Comparison of ENCODE assay signal across 10 mouse cellular contexts in the genomic region with DNA sequence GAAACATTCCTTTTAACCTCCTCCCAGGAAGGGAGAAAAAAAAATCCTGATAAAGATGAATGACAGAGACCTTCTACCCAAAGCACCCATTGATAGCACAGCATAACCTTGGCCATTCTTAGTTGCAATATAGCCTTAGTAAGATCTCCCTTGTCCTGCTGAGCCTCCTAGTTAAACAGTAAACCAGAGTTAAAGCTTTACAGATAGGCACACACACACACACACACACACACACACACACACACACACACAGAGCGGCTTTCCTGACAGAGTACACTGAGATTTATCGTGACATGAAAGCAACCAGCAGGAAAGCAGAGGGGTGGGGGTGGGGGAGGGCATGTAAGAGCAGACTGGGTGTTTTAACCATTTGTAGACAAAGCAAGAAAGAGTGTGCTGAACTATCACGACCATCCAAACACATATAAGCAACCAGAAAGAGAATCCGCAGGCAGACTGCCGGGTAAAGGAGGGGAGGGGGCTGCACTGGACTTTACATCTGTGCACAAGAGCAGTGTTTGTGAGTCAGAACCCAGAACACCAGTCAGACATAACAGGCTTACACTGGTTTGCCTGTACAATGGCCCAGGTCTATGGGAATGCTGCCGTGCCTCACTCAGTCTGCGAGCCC. TPM values are rescaled to one million over a fixed set of nuclear protein-coding genes. Genes with fewer than 3 reads are reported as not detected.
DNase-seq lines count a peak whose midpoint lies in the region; ATAC-seq and TF ChIP-seq lines count a peak whose summit lies in the region.
"Had no signal": no experiment of that assay in that cellular context is flagged by ENCODE, and none has a peak within 500 bp of the region (broad histone marks: within the 10 kb centered on the region; RNA-seq: fewer than 3 reads in every experiment).

No protein-coding gene starts in this region.

- peak; percentile 12; the same call in 1 of the 2 replicates for ATAC-seq in lung, embryonic 16.5 days (ENCODE audit: low read depth)
- no peak for ATAC-seq in lung, postnatal 0 days
- ATAC-seq in intestine, embryonic 15.5 days, result peak; percentile 89
- peak; percentile 78 for ATAC-seq in liver, embryonic 11.5 days (replicated peaks; ENCODE audit: low FRiP score)
- peak; percentile 82 for ATAC-seq in stomach, embryonic 16.5 days (ENCODE audit: insufficient read depth, low FRiP score)
- no peak for ATAC-seq in erythroblast, adult 5-6 weeks (replicated peaks; ENCODE audit: low FRiP score, poor library complexity, severe bottlenecking)

- peak overlapping the region; percentile 40; the same call in 1 of the 2 replicates for H3K9ac ChIP-seq in lung, embryonic 16.5 days (ENCODE audit: low read length)
- no peak overlapping the region for H3K9ac ChIP-seq in lung, postnatal 0 days (replicated peaks; ENCODE audit: low read depth)
- H3K9ac ChIP-seq in intestine, embryonic 15.5 days, result no peak overlapping the region
- no peak overlapping the region for H3K9ac ChIP-seq in liver, embryonic 11.5 days (ENCODE audit: low read depth, low read length)
- H3K9ac ChIP-seq in stomach, embryonic 16.5 days (ENCODE audit: low read length), result peak overlapping the region; percentile 28; the same call in 1 of the 2 replicates

- peaks cover 29% of the 10 kb centered on the region for H3K4me1 ChIP-seq in lung, embryonic 16.5 days (replicated peaks; ENCODE audit: control insufficient read depth, insufficient read depth, low read length)
- peaks cover 10% of the 10 kb centered on the region; the same call in 1 of the 2 replicates for H3K4me1 ChIP-seq in lung, postnatal 0 days (ENCODE audit: insufficient read depth, low read depth, low read length)
- H3K4me1 ChIP-seq in intestine, embryonic 15.5 days (replicated peaks), result peaks cover 52% of the 10 kb centered on the region
- peaks cover 18% of the 10 kb centered on the region; the same call in 1 of the 2 replicates for H3K4me1 ChIP-seq in liver, embryonic 11.5 days (replicated peaks; ENCODE audit: control insufficient read depth, insufficient read depth, low read length)
- H3K4me1 ChIP-seq in stomach, embryonic 16.5 days (ENCODE audit: control insufficient read depth, insufficient read depth, low read length), result peaks cover 44% of the 10 kb centered on the region

- H3K4me3 ChIP-seq in lung, embryonic 16.5 days (ENCODE audit: low read length), result no peak overlapping the region
- no peak overlapping the region for H3K4me3 ChIP-seq in lung, postnatal 0 days (ENCODE audit: low read depth, low read length)
- no peak overlapping the region for H3K4me3 ChIP-seq in intestine, embryonic 15.5 days (replicated peaks)
- H3K4me3 ChIP-seq in liver, embryonic 11.5 days (ENCODE audit: low read depth, low read length), result no peak overlapping the region
- H3K4me3 ChIP-seq in stomach, embryonic 16.5 days (replicated peaks; ENCODE audit: low read length), result no peak overlapping the region
- H3K4me3 ChIP-seq: erythroblast, embryonic 14.5 days had no signal

- no peak for TF ChIP-seq EP300 in lung, postnatal 0 days (IDR thresholded peaks at IDR 0.05)

- H3K9me3 ChIP-seq in lung, embryonic 16.5 days (ENCODE audit: control insufficient read depth, low read length), result no peaks in the 10 kb centered on the region
- H3K9me3 ChIP-seq in lung, postnatal 0 days (ENCODE audit: low read length), result no peaks in the 10 kb centered on the region
- H3K9me3 ChIP-seq in intestine, embryonic 15.5 days, result no peaks in the 10 kb centered on the region
- H3K9me3 ChIP-seq in liver, embryonic 11.5 days (ENCODE audit: control insufficient read depth, low read length), result no peaks in the 10 kb centered on the region
- H3K9me3 ChIP-seq in stomach, embryonic 16.5 days (replicated peaks; ENCODE audit: control insufficient read depth, low read length), result no peaks in the 10 kb centered on the region

- peak overlapping the region; percentile 79 for H3K27ac ChIP-seq in lung, embryonic 16.5 days (ENCODE audit: low read length)
- no peak overlapping the region for H3K27ac ChIP-seq in lung, postnatal 0 days (ENCODE audit: low read length)
- H3K27ac ChIP-seq in intestine, embryonic 15.5 days, result peak overlapping the region; percentile 84
- H3K27ac ChIP-seq in liver, embryonic 11.5 days (ENCODE audit: low read depth, low read length), result peak overlapping the region; percentile 58
- peak overlapping the region; percentile 91 for H3K27ac ChIP-seq in stomach, embryonic 16.5 days (ENCODE audit: low read length)

- H3K36me3 ChIP-seq in lung, embryonic 16.5 days (ENCODE audit: control insufficient read depth, insufficient read depth, low read length), result no peaks in the 10 kb centered on the region
- H3K36me3 ChIP-seq in lung, postnatal 0 days (ENCODE audit: insufficient read depth, low read length), result no peaks in the 10 kb centered on the region
- H3K36me3 ChIP-seq in intestine, embryonic 15.5 days, result no peaks in the 10 kb centered on the region; the same call in 1 of the 2 replicates
- peaks cover 7% of the 10 kb centered on the region; the same call in 1 of the 2 replicates for H3K36me3 ChIP-seq in liver, embryonic 11.5 days (ENCODE audit: control insufficient read depth, insufficient read depth, low read length)
- H3K36me3 ChIP-seq in stomach, embryonic 16.5 days (ENCODE audit: control insufficient read depth, insufficient read depth, low read length), result no peaks in the 10 kb centered on the region
- H3K36me3 ChIP-seq: G1E had no signal

- TF ChIP-seq CTCF in lung, postnatal 0 days (IDR thresholded peaks at IDR 0.05), result no peak

- H3K4me2 ChIP-seq in lung, embryonic 16.5 days (ENCODE audit: low read depth, low read length), result peak overlapping the region; percentile 34
- H3K4me2 ChIP-seq in lung, postnatal 0 days (replicated peaks; ENCODE audit: low read depth, low read length), result no peak overlapping the region
- H3K4me2 ChIP-seq in intestine, embryonic 15.5 days (replicated peaks), result peak overlapping the region; percentile 47
- peak overlapping the region; percentile 46; the same call in 1 of the 2 replicates for H3K4me2 ChIP-seq in liver, embryonic 11.5 days
- H3K4me2 ChIP-seq in stomach, embryonic 16.5 days (ENCODE audit: low read depth, low read length), result peak overlapping the region; percentile 33; the same call in 1 of the 2 replicates

- no peak for DNase-seq in lung, postnatal 0 days (ENCODE audit: low spot score)
- no peak for DNase-seq in liver, embryonic 11.5 days (ENCODE audit: low spot score)
- no peak for DNase-seq in frontal cortex, postnatal 10 days (ENCODE audit: low spot score in 2 of 2)
- no peak for DNase-seq in thymus, postnatal 25 days

- H3K27me3 ChIP-seq in lung, embryonic 16.5 days (ENCODE audit: control insufficient read depth, insufficient read depth, low read depth, low read length), result no peaks in the 10 kb centered on the region
- no peaks in the 10 kb centered on the region for H3K27me3 ChIP-seq in lung, postnatal 0 days (replicated peaks; ENCODE audit: insufficient read depth, low read length)
- no peaks in the 10 kb centered on the region for H3K27me3 ChIP-seq in intestine, embryonic 15.5 days (replicated peaks)
- no peaks in the 10 kb centered on the region for H3K27me3 ChIP-seq in liver, embryonic 11.5 days (replicated peaks; ENCODE audit: control insufficient read depth, insufficient read depth, low read length)
- no peaks in the 10 kb centered on the region for H3K27me3 ChIP-seq in stomach, embryonic 16.5 days (ENCODE audit: control insufficient read depth, insufficient read depth, low read length)

- 17% methylated on average over 7 of the region's 7 CpGs for WGBS in lung, embryonic 16.5 days
- 18% methylated on average over 7 of the region's 7 CpGs for WGBS in lung, postnatal 0 days
- 7% methylated on average over 7 of the region's 7 CpGs for WGBS in intestine, embryonic 15.5 days
- 40% methylated on average over 7 of the region's 7 CpGs for WGBS in liver, embryonic 11.5 days
- 19% methylated on average over 7 of the region's 7 CpGs for WGBS in stomach, embryonic 16.5 days

RNA-seq across cellular contexts. Expression of a gene that starts 58.7 kb away (rescaled TPM):
- polyA plus RNA-seq in lung, embryonic 16.5 days (2015; fragmentation: Nextera tagmentation; extraction: Ambion mirVana), result 5.5 and 6.1 TPM in 2 replicates
- 2.2 and 3.0 TPM in 2 replicates for polyA plus RNA-seq in lung, postnatal 0 days (2015; fragmentation: Nextera tagmentation; extraction: Ambion mirVana)
- polyA plus RNA-seq in intestine, embryonic 15.5 days (2015; fragmentation: Nextera tagmentation; extraction: Ambion mirVana), result 33.9 and 41.2 TPM in 2 replicates
- polyA plus RNA-seq in liver, embryonic 11.5 days (2014; fragmentation: Nextera tagmentation; extraction: Ambion mirVana), result 41.4 and 48.2 TPM in 2 replicates
- 15.8 and 17.7 TPM in 2 replicates for polyA plus RNA-seq in stomach, embryonic 16.5 days (2015; fragmentation: Nextera tagmentation; extraction: Ambion mirVana)
- total RNA-seq in erythroblast, adult 5-6 weeks (2015; ENCODE audit: low replicate concordance), result not detected in 2 replicates
- 0.14 TPM in 1 of 2 replicates, not detected in the other for total RNA-seq in erythroblast, adult 5-6 weeks (2017; ENCODE audit: low replicate concordance)
- polyA plus RNA-seq: G1E had no signal

Comparison
In these comparisons a context has a peak if more than half of its experiments do, and no peak if none do; other contexts are left out.
1. ATAC-seq: peak in lung, embryonic 16.5 days (single experiment), intestine, embryonic 15.5 days (single experiment), liver, embryonic 11.5 days (single experiment) and stomach, embryonic 16.5 days (single experiment); none in lung, postnatal 0 days (single experiment) and erythroblast, adult 5-6 weeks (single experiment).
2. H3K9ac ChIP-seq: peak in lung, embryonic 16.5 days (single experiment) and stomach, embryonic 16.5 days (single experiment); none in lung, postnatal 0 days (single experiment), intestine, embryonic 15.5 days (single experiment) and liver, embryonic 11.5 days (single experiment).